Mouse (Mus musculus) bone marrow, adult 2 months (tissue): ENCODE results near the gene Uvrag.

Experiments used
- CTCF ChIP-seq: fragments of 200-500 bp; IDR thresholded peaks from 2 replicates; pipeline ENCODE4 v1.5.1; 2011; ENCODE audit warnings: low read length, control low read depth; ENCODE audit not compliant: control insufficient read depth, insufficient read depth
- POLR2A ChIP-seq: fragments of 200-500 bp; IDR thresholded peaks from 2 replicates; pipeline ENCODE4 v1.6.1; 2011; ENCODE audit warnings: low read depth, mild to moderate bottlenecking, control low read depth, low read length, borderline replicate concordance; ENCODE audit not compliant: control insufficient read depth

- TF ChIP-seq CTCF = no peak
- no peak for TF ChIP-seq POLR2A
Measured at GRCm38 (mm10) chr7:99161961-99162360, 21.0 kb upstream of the Uvrag start.
